Mouse (Mus musculus) E14TG2a.4 (cell line): ENCODE measurements around the gene Cadm2.

ENCODE experiments used
- H3K27me3 ChIP-seq: 2 replicates; pipeline ENCODE4 v1.6.1; 2014; ENCODE audit warnings: low read length, control low read depth; ENCODE audit not compliant: insufficient read depth
- H3K36me3 ChIP-seq: 2 replicates; pipeline ENCODE4 v1.6.1; 2014; ENCODE audit warnings: low read length, control low read depth; ENCODE audit not compliant: insufficient read depth
- H3K4me1 ChIP-seq: replicated peaks from 2 replicates; pipeline ENCODE4 v1.6.1; 2014; ENCODE audit warnings: low read depth, low read length, control low read depth
- H3K4me3 ChIP-seq: replicated peaks from 2 replicates; pipeline ENCODE4 v1.5.1; 2014; ENCODE audit warnings: mild to moderate bottlenecking, low read length
- H3K9me3 ChIP-seq: 2 replicates; pipeline ENCODE4 v1.6.1; 2014; ENCODE audit warnings: low read length, control low read depth
- CTCF ChIP-seq: conservative IDR thresholded peaks from 2 replicates; pipeline ENCODE4 v1.5.1; 2014; ENCODE audit warnings: low read length
- NANOG ChIP-seq: IDR thresholded peaks from 2 replicates; pipeline ENCODE4 v1.6.1; 2014; ENCODE audit warnings: borderline replicate concordance, low read length, mixed read lengths
- POU5F1 ChIP-seq: IDR thresholded peaks from 2 replicates; pipeline ENCODE4 v1.6.1; 2014; ENCODE audit warnings: low read length, borderline replicate concordance

Cadm2 gene

DNA sequence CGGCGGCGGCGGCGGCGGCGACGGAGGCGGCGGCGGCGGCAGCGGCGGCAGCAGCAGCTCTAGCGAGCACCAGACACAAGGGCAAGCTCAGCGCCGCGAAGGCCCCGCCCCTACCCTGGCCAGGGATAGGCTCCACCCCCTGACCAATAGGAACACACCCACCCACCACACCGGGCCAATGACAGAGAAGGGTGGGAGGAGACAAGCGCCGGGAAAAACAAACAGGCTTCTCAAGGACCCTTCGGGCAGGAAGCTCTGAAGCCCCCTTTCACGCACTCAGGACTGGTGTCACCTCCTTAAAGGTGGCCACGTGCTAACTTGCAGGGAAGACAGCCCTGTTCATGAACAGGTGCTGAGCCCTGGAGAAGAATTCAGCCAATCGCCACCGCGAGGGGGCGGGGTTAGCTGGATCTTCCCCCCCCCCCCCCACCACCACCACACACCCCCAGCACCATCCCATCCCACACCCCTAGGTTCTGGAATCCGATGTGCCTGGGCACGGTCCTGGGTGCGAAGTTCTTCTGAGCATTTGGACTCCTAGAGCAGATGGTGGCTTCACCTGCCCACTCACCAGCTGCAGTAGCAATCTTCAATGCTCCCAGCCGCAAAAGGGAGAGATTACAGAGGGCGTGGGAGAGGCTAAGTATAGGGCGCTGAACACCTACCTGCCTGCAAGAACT is at the start of gene Cadm2:
Gene Cadm2, minus strand, starts transcription at position 83 of the 680 bp plus-strand sequence.
- H3K4me1 ChIP-seq = peaks cover 8% of the 10 kb centered on the region
- H3K4me3 ChIP-seq = peak within 1 kb of the TSS; percentile 90
- TF ChIP-seq POU5F1 = no peak
- no peak for TF ChIP-seq NANOG
- TF ChIP-seq CTCF = no peak
- H3K36me3 ChIP-seq = no peaks in the 10 kb centered on the region
- H3K27me3 ChIP-seq = peaks cover 39% of the 10 kb centered on the region
- H3K9me3 ChIP-seq = 0 out of 2 replicates have a peak, but pooled peaks cover 2% of the 10 kb centered on the region

DNA sequence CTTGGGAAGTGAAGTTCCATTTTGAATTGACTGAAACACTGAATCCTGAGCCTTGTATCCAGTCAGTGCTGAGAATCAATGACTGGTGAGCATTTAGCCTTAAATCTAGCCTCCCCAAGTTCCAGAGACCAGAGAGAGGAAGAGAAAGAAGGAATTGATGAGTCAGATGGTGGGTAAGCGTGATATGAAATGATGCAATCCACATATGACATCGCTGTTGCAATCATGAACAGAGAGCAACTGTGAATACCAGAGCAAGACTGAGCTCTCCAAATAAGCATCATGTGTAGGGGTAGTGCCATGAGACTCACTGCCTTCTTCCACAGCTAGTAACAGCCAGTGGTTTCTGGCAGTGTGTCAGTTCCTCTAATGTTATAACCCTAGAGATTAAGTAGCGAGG is 26.2 kb upstream of the Cadm2 start:
- Histone ChIP-seq H3K4me1 (peaks cover 3% of the 10 kb centered on the region; the same call in 1 of the 2 replicates), H3K4me3 (no peak overlapping the region), H3K27me3 (no peaks in the 10 kb centered on the region), H3K9me3 (no peaks in the 10 kb centered on the region), H3K36me3 (no peaks in the 10 kb centered on the region)
- TF ChIP-seq POU5F1 = no peak

DNA sequence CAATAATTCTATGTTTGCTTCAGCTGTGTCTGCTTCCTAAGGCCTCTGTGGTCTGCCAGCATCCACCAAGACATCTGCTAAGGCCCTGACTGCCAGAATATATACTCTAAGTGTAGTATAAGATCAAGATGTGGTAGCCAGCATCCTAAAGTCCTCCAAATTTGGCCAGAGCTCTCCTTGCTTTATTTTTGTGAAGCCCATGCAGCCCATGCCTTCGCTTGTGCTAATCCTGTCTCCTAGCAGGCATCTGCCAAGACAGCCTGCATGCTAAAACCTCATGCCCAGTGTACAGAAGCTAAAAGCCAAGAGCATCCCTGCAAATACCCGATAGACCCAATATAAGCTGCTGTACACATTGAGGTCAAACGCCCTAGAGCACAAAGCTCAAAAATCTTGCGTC is 22.9 kb upstream of the Cadm2 start:
- Histone ChIP-seq H3K4me3 (no peak overlapping the region), H3K9me3 (peaks cover 6% of the 10 kb centered on the region; the same call in 1 of the 2 replicates), H3K27me3 (no peaks in the 10 kb centered on the region), H3K4me1 (no peaks in the 10 kb centered on the region), H3K36me3 (no peaks in the 10 kb centered on the region)
- TF ChIP-seq POU5F1 (no peak), CTCF (no peak), NANOG (no peak)

DNA sequence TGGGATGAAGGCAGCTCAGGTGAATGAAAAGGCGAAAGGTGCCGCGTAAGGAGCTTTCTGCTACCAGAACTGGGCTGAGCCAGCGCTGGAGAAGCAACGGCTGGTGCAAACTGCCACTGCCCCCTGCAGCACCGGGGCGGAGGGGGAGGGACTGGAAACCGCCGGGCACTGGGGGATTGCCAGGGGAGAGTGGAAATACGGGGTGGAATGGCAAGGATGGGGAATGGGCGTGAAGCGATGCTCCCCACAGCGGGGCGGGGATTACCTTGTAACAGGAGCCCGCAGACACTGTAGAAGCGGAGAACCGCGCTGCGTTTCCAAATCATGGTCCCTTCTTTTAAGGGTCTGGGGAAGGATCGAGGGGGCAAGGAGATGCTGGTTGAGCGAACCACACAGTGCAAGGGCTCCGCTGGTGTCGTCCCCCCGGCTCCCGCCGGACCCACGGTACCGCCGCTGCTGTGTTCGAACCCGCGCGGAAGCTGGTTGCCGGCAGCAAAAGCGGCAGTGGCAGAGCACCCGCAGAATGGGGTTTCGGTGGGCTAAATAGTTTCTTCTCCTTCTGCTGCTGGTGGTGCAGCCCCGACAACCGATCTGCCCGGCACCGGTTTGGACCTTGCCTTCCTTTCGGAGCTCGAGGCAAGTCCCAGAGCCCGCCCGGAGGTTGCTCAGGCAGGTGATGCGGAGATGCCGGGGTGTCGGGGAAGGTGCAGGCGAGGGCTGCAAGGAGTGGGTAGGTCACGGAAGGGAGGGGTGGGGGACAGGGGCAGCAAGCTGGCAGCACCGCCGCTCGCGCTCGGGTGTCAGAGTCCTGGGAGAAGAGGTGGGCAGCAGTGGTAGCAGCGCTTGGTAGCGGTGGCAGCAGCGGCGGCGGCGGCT is 564 bp downstream of the Cadm2 start:
- Histone ChIP-seq H3K27me3 (peaks cover 39% of the 10 kb centered on the region), H3K4me3 (peak overlapping the region; percentile 90), H3K4me1 (peaks cover 8% of the 10 kb centered on the region), H3K9me3 (no peaks in the 10 kb centered on the region), H3K36me3 (no peaks in the 10 kb centered on the region)
- TF ChIP-seq POU5F1 (no peak), CTCF (no peak), NANOG (no peak)

DNA sequence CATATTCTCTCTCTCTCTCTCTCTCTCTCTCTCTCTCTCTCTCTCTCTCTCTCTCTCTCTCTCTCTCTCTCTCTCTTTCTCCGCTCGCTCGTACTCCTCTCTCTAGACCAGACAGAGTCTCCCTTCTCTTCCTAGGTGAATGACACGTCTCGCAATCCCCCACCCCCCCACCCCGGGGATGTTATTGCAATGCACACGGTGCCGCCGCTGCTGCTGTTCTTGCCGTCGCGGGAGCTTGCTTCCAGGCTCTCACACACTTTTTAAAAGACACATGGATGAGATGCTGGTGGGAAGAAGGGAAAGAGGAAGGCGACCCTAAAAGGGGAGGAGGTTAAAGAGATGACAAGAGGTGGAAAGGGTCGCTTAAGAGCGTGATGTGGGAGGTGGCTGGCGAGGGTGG is 1.3 kb downstream of the Cadm2 start:
- Histone ChIP-seq H3K9me3 (no peaks in the 10 kb centered on the region), H3K4me3 (peak overlapping the region; percentile 90), H3K27me3 (peaks cover 39% of the 10 kb centered on the region), H3K4me1 (peaks cover 8% of the 10 kb centered on the region), H3K36me3 (no peaks in the 10 kb centered on the region)
- no peak for TF ChIP-seq NANOG

DNA sequence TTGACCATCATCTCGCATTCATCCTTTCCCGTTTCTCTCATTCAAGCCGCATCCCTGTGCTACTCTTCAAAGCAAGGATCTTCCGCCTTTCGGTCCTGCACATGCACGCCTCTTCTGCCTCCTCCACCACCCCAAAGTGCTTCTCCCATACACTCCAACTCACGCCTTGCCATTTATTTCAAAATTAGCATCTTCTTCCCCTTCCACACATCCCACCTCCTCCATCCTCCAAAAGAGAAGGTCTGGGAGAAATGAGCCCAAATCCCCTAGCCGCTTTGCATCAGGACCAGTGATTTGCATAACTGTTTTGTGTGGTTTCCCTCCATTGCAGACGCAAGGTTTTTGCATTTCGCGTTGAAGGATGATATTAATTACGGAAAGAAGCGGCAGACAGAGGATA is 1.9 kb downstream of the Cadm2 start:
- Histone ChIP-seq H3K36me3 (no peaks in the 10 kb centered on the region), H3K4me3 (no peak overlapping the region), H3K27me3 (peaks cover 39% of the 10 kb centered on the region), H3K9me3 (no peaks in the 10 kb centered on the region), H3K4me1 (peaks cover 8% of the 10 kb centered on the region)
- TF ChIP-seq NANOG (no peak), POU5F1 (no peak), CTCF (no peak)

DNA sequence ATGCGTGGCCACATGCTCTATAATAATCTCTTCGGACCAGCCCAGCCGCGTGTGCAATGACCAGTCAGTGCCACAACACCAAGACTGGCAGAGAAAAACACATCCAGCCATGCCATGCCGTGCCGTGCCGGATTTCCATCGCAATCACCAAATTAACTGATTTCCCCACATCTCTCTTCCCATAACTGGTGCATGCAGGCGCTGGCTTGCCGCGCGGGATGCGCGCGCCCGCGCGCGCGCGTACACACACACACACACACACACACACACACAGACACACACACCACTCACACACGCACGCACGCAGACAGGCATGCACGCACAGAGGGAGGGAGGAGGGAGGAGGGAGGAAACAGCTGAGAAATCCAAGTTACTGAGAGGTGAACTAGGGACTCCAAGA is 2.9 kb downstream of the Cadm2 start:
- Histone ChIP-seq H3K36me3 (no peaks in the 10 kb centered on the region), H3K27me3 (peaks cover 39% of the 10 kb centered on the region), H3K4me1 (peaks cover 8% of the 10 kb centered on the region), H3K4me3 (peak overlapping the region; percentile 66), H3K9me3 (no peaks in the 10 kb centered on the region)
- TF ChIP-seq NANOG = no peak
- no peak for TF ChIP-seq CTCF
- no peak for TF ChIP-seq POU5F1

DNA sequence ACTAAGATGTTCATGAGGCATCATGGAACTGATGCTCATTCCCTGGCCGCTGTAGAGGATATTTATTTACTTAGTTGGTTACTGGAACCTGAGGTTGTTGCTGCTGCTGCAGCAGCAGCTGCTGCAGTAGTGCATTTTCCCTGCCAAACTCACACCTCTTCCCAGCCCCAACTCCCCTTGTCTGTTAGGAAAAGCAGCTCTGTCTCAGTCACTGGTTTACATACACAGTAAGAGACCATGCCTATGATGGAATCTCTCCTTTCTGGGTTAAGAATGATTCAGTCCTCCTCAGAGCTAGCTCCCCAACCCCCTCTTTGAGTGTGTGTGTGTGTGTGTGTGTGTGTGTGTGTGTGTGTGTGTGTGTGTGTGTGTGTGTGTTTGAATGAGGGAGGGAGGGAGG is 3.5 kb downstream of the Cadm2 start:
- H3K9me3 ChIP-seq = no peaks in the 10 kb centered on the region
- peaks cover 38% of the 10 kb centered on the region for H3K27me3 ChIP-seq
- no peak overlapping the region for H3K4me3 ChIP-seq
- H3K4me1 ChIP-seq = peaks cover 8% of the 10 kb centered on the region
- H3K36me3 ChIP-seq = no peaks in the 10 kb centered on the region
- TF ChIP-seq POU5F1 (no peak), CTCF (no peak), NANOG (no peak)
